Mouse (Mus musculus) liver, adult 2 months (tissue): ENCODE measurements around the gene Phldb2. TPM values are rescaled to one million over a fixed set of nuclear protein-coding genes. Genes with fewer than 3 reads are reported as not detected.

Source experiments
- DNase-seq: peaks from one replicate; pipeline ENCODE4 v3.0.0-alpha.2; 2011; ENCODE audit warnings: low read depth, low spot score; ENCODE audit errors: extremely low read depth
- H3K27ac ChIP-seq: fragments of 200-500 bp; replicated peaks from 2 replicates; pipeline ENCODE4 v1.5.1; 2012; ENCODE audit warnings: low read depth, mild to moderate bottlenecking, control low read depth, inconsistent platforms, low read length; ENCODE audit not compliant: insufficient read depth
- H3K27me3 ChIP-seq: fragments of 200-500 bp; 2 replicates; pipeline ENCODE4 v1.6.1; 2012; ENCODE audit warnings: mild to moderate bottlenecking, moderate library complexity, low read length, inconsistent platforms; ENCODE audit not compliant: control insufficient read depth, insufficient read depth
- H3K36me3 ChIP-seq: fragments of 200-500 bp; 2 replicates; pipeline ENCODE4 v1.6.1; 2012; ENCODE audit warnings: low read length, inconsistent platforms; ENCODE audit not compliant: control insufficient read depth, insufficient read depth
- H3K4me1 ChIP-seq: fragments of 200-500 bp; 2 replicates; pipeline ENCODE4 v1.6.1; 2011; ENCODE audit warnings: low read length; ENCODE audit not compliant: control insufficient read depth, insufficient read depth
- H3K4me3 ChIP-seq: fragments of 200-500 bp; 2 replicates; pipeline ENCODE4 v1.5.1; 2011; ENCODE audit warnings: low read depth, mild to moderate bottlenecking, control low read depth, low read length, moderate library complexity; ENCODE audit not compliant: insufficient read depth
- H3K79me2 ChIP-seq: fragments of 200-500 bp; 2 replicates; pipeline ENCODE4 v1.6.1; 2012; ENCODE audit warnings: inconsistent platforms, mild to moderate bottlenecking, low read length, moderate library complexity; ENCODE audit not compliant: control insufficient read depth, insufficient read depth
- H3K9ac ChIP-seq: fragments of 200-500 bp; 2 replicates; pipeline ENCODE4 v1.6.1; 2012; ENCODE audit warnings: low read depth, mild to moderate bottlenecking, control low read depth, inconsistent platforms, low read length
- CTCF ChIP-seq: fragments of 200-500 bp; IDR thresholded peaks from 2 replicates; pipeline ENCODE4 v1.5.1; 2011; ENCODE audit warnings: low read depth, low read length, control low read depth
- POLR2A ChIP-seq: fragments of 200-500 bp; IDR thresholded peaks from 2 replicates; pipeline ENCODE4 v1.6.1; 2011; ENCODE audit warnings: low read length, control low read depth; ENCODE audit not compliant: insufficient read depth; ENCODE audit errors: extremely low read depth
- WGBS: fragments of 180-500 bp; shearing (Covaris S2); methylation state at CpG from one replicate; pipeline ENCODE4 v1.1.7; 2018; 5-methylcytosine and 5-hydroxymethylcytosine counted together
- polyA plus RNA-seq: library from polyadenylated mRNA; depleted of rRNA; stranded (reverse); fragments of >200 nt; gene quantifications from 2 replicates; pipeline ENCODE4 v1.2.3, GENCODE M21; 2012
- total RNA-seq: library from RNA; depleted of rRNA; stranded (reverse); fragments of >200 nt; gene quantifications from 2 replicates; pipeline ENCODE4 v1.2.3, GENCODE M21; 2014

Gene Phldb2
- total and polyA plus RNA-seq, 2 experiments, result 19.1 to 58.3 TPM

GRCm38 (mm10) chr16:45926875-45927274 is 26.5 kb downstream of the Phldb2 start:
- Histone ChIP-seq H3K79me2 (peaks cover 5% of the 10 kb centered on the region; the same call in 1 of the 2 replicates), H3K27me3 (no peaks in the 10 kb centered on the region), H3K27ac (peak overlapping the region; percentile 83), H3K4me3 (no peak overlapping the region), H3K9ac (peak overlapping the region; percentile 16; the same call in 1 of the 2 replicates), H3K4me1 (peaks cover 32% of the 10 kb centered on the region), H3K36me3 (no peaks in the 10 kb centered on the region)
- DNase-seq, result peak; percentile 97
- WGBS, result 25% methylated on average over 5 of the region's 5 CpGs
- TF ChIP-seq CTCF, result no peak
- TF ChIP-seq POLR2A, result no peak

- DNase-seq, result peak; percentile 91
- H3K27ac ChIP-seq, result peak overlapping the region; percentile 68
- no peak overlapping the region for H3K9ac ChIP-seq
- H3K79me2 ChIP-seq, result peaks cover 2% of the 10 kb centered on the region; the same call in 1 of the 2 replicates
- peaks cover 32% of the 10 kb centered on the region for H3K4me1 ChIP-seq
- TF ChIP-seq POLR2A, result no peak
- TF ChIP-seq CTCF, result no peak
- H3K4me3 ChIP-seq, result no peak overlapping the region
- H3K36me3 ChIP-seq, result no peaks in the 10 kb centered on the region
- 21% methylated on average over 6 of the region's 6 CpGs for WGBS
- H3K27me3 ChIP-seq, result no peaks in the 10 kb centered on the region
Observed at GRCm38 (mm10) chr16:45923731-45924424, 29.5 kb downstream of the Phldb2 start.

- Histone ChIP-seq H3K9ac (no peak overlapping the region), H3K36me3 (no peaks in the 10 kb centered on the region), H3K79me2 (peaks cover 2% of the 10 kb centered on the region; the same call in 1 of the 2 replicates), H3K4me1 (peaks cover 25% of the 10 kb centered on the region), H3K4me3 (no peak overlapping the region), H3K27me3 (no peaks in the 10 kb centered on the region), H3K27ac (peak overlapping the region; percentile 38; the same call in 1 of the 2 replicates)
- peak; percentile 53 for DNase-seq
- TF ChIP-seq CTCF (no peak), POLR2A (no peak)
- WGBS, result 64% methylated on average over 8 of the region's 8 CpGs
Observed at GRCm38 (mm10) chr16:45922546-45923229, 30.7 kb downstream of the Phldb2 start.

- TF ChIP-seq POLR2A (no peak), CTCF (no peak)
- Histone ChIP-seq H3K27me3 (no peaks in the 10 kb centered on the region), H3K4me3 (no peak overlapping the region), H3K4me1 (peaks cover 14% of the 10 kb centered on the region), H3K36me3 (no peaks in the 10 kb centered on the region), H3K27ac (no peak overlapping the region), H3K79me2 (peaks cover 5% of the 10 kb centered on the region; the same call in 1 of the 2 replicates), H3K9ac (no peak overlapping the region)
- WGBS, result 80% methylated on average over 8 of the region's 8 CpGs
- DNase-seq, result no peak
Observed at GRCm38 (mm10) chr16:45919572-45919971, 33.8 kb downstream of the Phldb2 start.

- DNase-seq, result no peak
- H3K36me3 ChIP-seq, result peaks cover 2% of the 10 kb centered on the region; the same call in 1 of the 2 replicates
- no peaks in the 10 kb centered on the region for H3K27me3 ChIP-seq
- no peak overlapping the region for H3K27ac ChIP-seq
- H3K9ac ChIP-seq, result no peak overlapping the region
- WGBS, result 93% methylated on average over 8 of the region's 8 CpGs
- no peak overlapping the region for H3K4me3 ChIP-seq
- H3K79me2 ChIP-seq, result peaks cover 10% of the 10 kb centered on the region; the same call in 1 of the 2 replicates
- H3K4me1 ChIP-seq, result no peaks in the 10 kb centered on the region
- TF ChIP-seq CTCF (no peak), POLR2A (no peak)
Observed at GRCm38 (mm10) chr16:45903595-45903994, 49.8 kb downstream of the Phldb2 start.
